Mouse (Mus musculus) kidney, postnatal 25 days (tissue): Measurements from ENCODE around the gene Ylpm1.

ENCODE experiments used
- DNase-seq, 2 experiments: peaks; one replicate each; pipeline ENCODE4 v3.0.0; 2021; ENCODE audit warnings: mixed read lengths in 2 of 2

The Ylpm1 gene

GRCm38 (mm10) chr12:85010541-85010940 is 14.4 kb downstream of the Ylpm1 start:
- no peak for DNase-seq

GRCm38 (mm10) chr12:85012185-85012584 is 16.1 kb downstream of the Ylpm1 start:
- DNase-seq, result no peak

- no peak for DNase-seq
Measured at GRCm38 (mm10) chr12:85022071-85022470, 25.9 kb downstream of the Ylpm1 start.

- DNase-seq, result peak in 1 of 2 experiments; percentile 43
Measured at GRCm38 (mm10) chr12:85032710-85033109, 36.6 kb downstream of the Ylpm1 start.

- peak in 1 of 2 experiments; percentile 8 for DNase-seq
Measured at GRCm38 (mm10) chr12:85051218-85051617, 55.1 kb downstream of the Ylpm1 start.

- no peak for DNase-seq
Measured at GRCm38 (mm10) chr12:85071043-85071442, 74.9 kb downstream of the Ylpm1 start.

- no peak for DNase-seq
Measured at GRCm38 (mm10) chr12:85077100-85077499, 81.0 kb downstream of the Ylpm1 start.

- DNase-seq, result no peak
Measured at GRCm38 (mm10) chr12:85084257-85084656, 88.1 kb downstream of the Ylpm1 start.

- DNase-seq, result no peak
Measured at GRCm38 (mm10) chr12:85084941-85085340, 88.8 kb downstream of the Ylpm1 start.

- no peak for DNase-seq
Measured at GRCm38 (mm10) chr12:85087845-85088244, 91.7 kb downstream of the Ylpm1 start.

- DNase-seq, result no peak
Measured at GRCm38 (mm10) chr12:85091190-85091589, 95.1 kb downstream of the Ylpm1 start.

- peak; percentile 84 to 87 for DNase-seq
Measured at GRCm38 (mm10) chr12:85092214-85092613, 96.1 kb downstream of the Ylpm1 start.

GRCm38 (mm10) chr12:85094010-85094409 is 97.9 kb downstream of the Ylpm1 start:
- DNase-seq, result peak; percentile 55 to 59

- no peak for DNase-seq
Measured at GRCm38 (mm10) chr12:85094706-85095105, 98.6 kb downstream of the Ylpm1 start.

GRCm38 (mm10) chr12:85095146-85095545 is 99.0 kb downstream of the Ylpm1 start:
- DNase-seq, result no peak

GRCm38 (mm10) chr12:85095859-85096258 is 99.7 kb downstream of the Ylpm1 start:
- DNase-seq, result no peak

- DNase-seq, result no peak
Measured at GRCm38 (mm10) chr12:85101001-85101400, 104.9 kb downstream of the Ylpm1 start.

- no peak for DNase-seq
Measured at GRCm38 (mm10) chr12:85101521-85102106, 105.5 kb downstream of the Ylpm1 start.

- peak; percentile 60 to 79 for DNase-seq
Measured at GRCm38 (mm10) chr12:85103096-85103495, 107.0 kb downstream of the Ylpm1 start.

- peak; percentile 22 to 70 for DNase-seq
Measured at GRCm38 (mm10) chr12:85104789-85105188, 108.7 kb downstream of the Ylpm1 start.

- DNase-seq, result no peak
Measured at GRCm38 (mm10) chr12:85106292-85106691, 110.2 kb downstream of the Ylpm1 start.

- DNase-seq, result no peak
Measured at GRCm38 (mm10) chr12:85108643-85109042, 112.5 kb downstream of the Ylpm1 start.

- no peak for DNase-seq
Measured at GRCm38 (mm10) chr12:85109426-85109825, 113.3 kb downstream of the Ylpm1 start.

GRCm38 (mm10) chr12:85110011-85110697 is 114.0 kb downstream of the Ylpm1 start:
- no peak for DNase-seq
